Mouse (Mus musculus) limb, embryonic 15.5 days (tissue): ENCODE measurements around the gene Cebpb. TPM values are rescaled to one million over a fixed set of nuclear protein-coding genes. Genes with fewer than 3 reads are reported as not detected.

Source experiments
- ATAC-seq: fragments of 200-750 bp; cut with Nextera tagmentation; 2 replicates; pipeline ENCODE4 v1.8.0; 2017; ENCODE audit warnings: low read depth, moderate TSS enrichment; ENCODE audit not compliant: insufficient number of reproducible peaks, low FRiP score, low TSS enrichment
- H3K27ac ChIP-seq: fragments of 300-500 bp; sonication (generic); 2 replicates; pipeline ENCODE4 v1.5.1; 2015; ENCODE audit warnings: moderate library complexity, mild to moderate bottlenecking, inconsistent platforms
- H3K27me3 ChIP-seq: fragments of 300-500 bp; sonication (generic); 2 replicates; pipeline ENCODE4 v1.6.1; 2015; ENCODE audit warnings: inconsistent platforms
- H3K36me3 ChIP-seq: fragments of 300-500 bp; sonication (generic); 2 replicates; pipeline ENCODE4 v1.6.1; 2015; ENCODE audit warnings: inconsistent platforms
- H3K4me1 ChIP-seq: fragments of 300-500 bp; sonication (generic); 2 replicates; pipeline ENCODE4 v1.6.1; 2015; ENCODE audit warnings: inconsistent platforms
- H3K4me2 ChIP-seq: fragments of 300-500 bp; sonication (generic); 2 replicates; pipeline ENCODE4 v1.6.1; 2015; ENCODE audit warnings: mild to moderate bottlenecking, inconsistent platforms
- H3K4me3 ChIP-seq: fragments of 300-500 bp; sonication (generic); 2 replicates; pipeline ENCODE4 v1.5.1; 2015; ENCODE audit warnings: mild to moderate bottlenecking, inconsistent platforms
- H3K9ac ChIP-seq: fragments of 300-500 bp; sonication (generic); 2 replicates; pipeline ENCODE4 v1.6.1; 2015; ENCODE audit warnings: inconsistent platforms
- H3K9me3 ChIP-seq: fragments of 300-500 bp; sonication (generic); 2 replicates; pipeline ENCODE4 v1.6.1; 2016; ENCODE audit warnings: inconsistent platforms
- WGBS: fragments of 180-500 bp; shearing (Covaris S2); methylation state at CpG from one replicate; pipeline ENCODE4 v1.1.7; 2015; 5-methylcytosine and 5-hydroxymethylcytosine counted together
- polyA plus RNA-seq: library from polyadenylated mRNA; unstranded; fragments of >200 nt; fragmentation: Nextera tagmentation; extraction: Ambion mirVana; gene quantifications from 2 replicates; pipeline ENCODE4 v1.2.1, GENCODE M21; 2015

Gene Cebpb
- polyA plus RNA-seq, 1 experiment from 2014 or later: 25.0 TPM

GRCm38 (mm10) chr2:167669398-167669797 lies 19.3 kb upstream of the Cebpb start:
- WGBS: 69% methylated on average over 4 of the region's 4 CpGs

GRCm38 (mm10) chr2:167671101-167671633 lies 17.5 kb upstream of the Cebpb start:
- no peak overlapping the region for H3K4me2 ChIP-seq
- no peak overlapping the region for H3K4me3 ChIP-seq
- no peaks in the 10 kb centered on the region for H3K36me3 ChIP-seq
- no peaks in the 10 kb centered on the region for H3K27me3 ChIP-seq
- H3K27ac ChIP-seq: no peak overlapping the region
- H3K4me1 ChIP-seq: peaks cover 3% of the 10 kb centered on the region; the same call in 1 of the 2 replicates
- no peak overlapping the region for H3K9ac ChIP-seq
- ATAC-seq: no peak
- 76% methylated on average over 5 of the region's 5 CpGs for WGBS
- H3K9me3 ChIP-seq: no peaks in the 10 kb centered on the region

More at GRCm38 (mm10) chr2:167669398-167669797, 19.3 kb upstream of the Cebpb start:
- ATAC-seq: no peak
- Histone ChIP-seq H3K4me1 (no peaks in the 10 kb centered on the region), H3K4me3 (no peak overlapping the region), H3K27ac (no peak overlapping the region), H3K4me2 (no peak overlapping the region), H3K9me3 (no peaks in the 10 kb centered on the region), H3K27me3 (no peaks in the 10 kb centered on the region), H3K9ac (no peak overlapping the region), H3K36me3 (no peaks in the 10 kb centered on the region)

- peak; percentile 43; the same call in 1 of the 2 replicates for ATAC-seq
- H3K4me2 ChIP-seq: no peak overlapping the region
- WGBS: 34% methylated on average over 13 of the region's 13 CpGs
Measured at GRCm38 (mm10) chr2:167672212-167672685, 16.5 kb upstream of the Cebpb start.

GRCm38 (mm10) chr2:167675120-167675909 lies 13.4 kb upstream of the Cebpb start:
- WGBS: 40% methylated on average over 14 of the region's 14 CpGs
- no peak overlapping the region for H3K27ac ChIP-seq
- no peak overlapping the region for H3K9ac ChIP-seq

More at GRCm38 (mm10) chr2:167672212-167672685, 16.5 kb upstream of the Cebpb start:
- Histone ChIP-seq H3K4me3 (no peak overlapping the region), H3K9ac (no peak overlapping the region), H3K27me3 (no peaks in the 10 kb centered on the region), H3K36me3 (no peaks in the 10 kb centered on the region), H3K27ac (no peak overlapping the region), H3K9me3 (no peaks in the 10 kb centered on the region), H3K4me1 (peaks cover 3% of the 10 kb centered on the region; the same call in 1 of the 2 replicates)

GRCm38 (mm10) chr2:167678600-167678999 lies 10.1 kb upstream of the Cebpb start:
- no peak overlapping the region for H3K27ac ChIP-seq
- 43% methylated on average over 5 of the region's 5 CpGs for WGBS
- ATAC-seq: no peak
- H3K27me3 ChIP-seq: no peaks in the 10 kb centered on the region
- H3K36me3 ChIP-seq: no peaks in the 10 kb centered on the region
- H3K9me3 ChIP-seq: no peaks in the 10 kb centered on the region
- no peak overlapping the region for H3K9ac ChIP-seq
- no peak overlapping the region for H3K4me3 ChIP-seq
- peaks cover 5% of the 10 kb centered on the region for H3K4me1 ChIP-seq
- no peak overlapping the region for H3K4me2 ChIP-seq

More at GRCm38 (mm10) chr2:167675120-167675909, 13.4 kb upstream of the Cebpb start:
- ATAC-seq: no peak
- no peak overlapping the region for H3K4me2 ChIP-seq
- no peaks in the 10 kb centered on the region for H3K36me3 ChIP-seq
- no peaks in the 10 kb centered on the region for H3K9me3 ChIP-seq
- peaks cover 5% of the 10 kb centered on the region for H3K4me1 ChIP-seq
- H3K4me3 ChIP-seq: no peak overlapping the region
- H3K27me3 ChIP-seq: no peaks in the 10 kb centered on the region

- Histone ChIP-seq H3K4me3 (no peak overlapping the region), H3K9ac (no peak overlapping the region), H3K27ac (no peak overlapping the region), H3K36me3 (no peaks in the 10 kb centered on the region), H3K4me2 (no peak overlapping the region), H3K27me3 (no peaks in the 10 kb centered on the region), H3K9me3 (no peaks in the 10 kb centered on the region), H3K4me1 (peaks cover 5% of the 10 kb centered on the region)
- 0 out of 2 replicates have a peak, but pooled peaks have one; percentile 62 for ATAC-seq
- 3% methylated on average over 13 of the region's 13 CpGs for WGBS
Measured at GRCm38 (mm10) chr2:167679902-167680430, 8.7 kb upstream of the Cebpb start.

- Histone ChIP-seq H3K9ac (no peak overlapping the region), H3K9me3 (no peaks in the 10 kb centered on the region), H3K36me3 (no peaks in the 10 kb centered on the region), H3K4me3 (no peak overlapping the region), H3K27ac (no peak overlapping the region), H3K4me1 (peaks cover 2% of the 10 kb centered on the region; the same call in 1 of the 2 replicates), H3K4me2 (no peak overlapping the region), H3K27me3 (no peaks in the 10 kb centered on the region)
- WGBS: 52% methylated on average over 5 of the region's 5 CpGs
- ATAC-seq: no peak
Measured at GRCm38 (mm10) chr2:167680657-167681056, 8.1 kb upstream of the Cebpb start.

GRCm38 (mm10) chr2:167683721-167684120 lies 5.0 kb upstream of the Cebpb start:
- 0 out of 2 replicates have a peak, but pooled peaks cover 13% of the 10 kb centered on the region for H3K27me3 ChIP-seq
- no peak overlapping the region for H3K27ac ChIP-seq
- H3K36me3 ChIP-seq: no peaks in the 10 kb centered on the region
- H3K4me3 ChIP-seq: no peak overlapping the region
- no peak overlapping the region for H3K4me2 ChIP-seq
- H3K9ac ChIP-seq: no peak overlapping the region
- peaks cover 16% of the 10 kb centered on the region; the same call in 1 of the 2 replicates for H3K4me1 ChIP-seq
- no peak for ATAC-seq
- 69% methylated on average over 3 of the region's 3 CpGs for WGBS
- no peaks in the 10 kb centered on the region for H3K9me3 ChIP-seq

GRCm38 (mm10) chr2:167685137-167685536 lies 3.6 kb upstream of the Cebpb start:
- WGBS: 9% methylated on average over 8 of the region's 8 CpGs
- no peak overlapping the region for H3K27ac ChIP-seq

GRCm38 (mm10) chr2:167685865-167686264 lies 2.9 kb upstream of the Cebpb start:
- Histone ChIP-seq H3K4me1 (peaks cover 29% of the 10 kb centered on the region), H3K9me3 (no peaks in the 10 kb centered on the region), H3K9ac (no peak overlapping the region), H3K4me2 (no peak overlapping the region), H3K36me3 (no peaks in the 10 kb centered on the region), H3K27ac (no peak overlapping the region), H3K4me3 (no peak overlapping the region), H3K27me3 (peaks cover 24% of the 10 kb centered on the region)
- WGBS: 73% methylated on average over 3 of the region's 3 CpGs
- ATAC-seq: no peak

More at GRCm38 (mm10) chr2:167685137-167685536, 3.6 kb upstream of the Cebpb start:
- H3K4me1 ChIP-seq: peaks cover 24% of the 10 kb centered on the region
- H3K4me2 ChIP-seq: no peak overlapping the region
- H3K36me3 ChIP-seq: no peaks in the 10 kb centered on the region
- H3K4me3 ChIP-seq: no peak overlapping the region
- H3K9me3 ChIP-seq: no peaks in the 10 kb centered on the region
- H3K27me3 ChIP-seq: peaks cover 19% of the 10 kb centered on the region
- no peak for ATAC-seq
- H3K9ac ChIP-seq: no peak overlapping the region

- Histone ChIP-seq H3K9ac (no peak overlapping the region), H3K4me3 (no peak overlapping the region), H3K27me3 (peaks cover 29% of the 10 kb centered on the region), H3K9me3 (no peaks in the 10 kb centered on the region), H3K36me3 (no peaks in the 10 kb centered on the region), H3K4me1 (peaks cover 33% of the 10 kb centered on the region), H3K27ac (no peak overlapping the region), H3K4me2 (no peak overlapping the region)
- no peak for ATAC-seq
- WGBS: 72% methylated on average over 16 of the region's 16 CpGs
Measured at GRCm38 (mm10) chr2:167686382-167687249, 2.1 kb upstream of the Cebpb start.
